Mouse (Mus musculus) megakaryocyte, embryonic 14.5 days (primary cell): Measurements from ENCODE around the gene Abca6.

Experiments used
- FLI1 ChIP-seq: IDR thresholded peaks from 2 replicates; pipeline ENCODE4 v1.6.1; 2012; ENCODE audit warnings: low read length, inconsistent platforms, mixed read lengths
- GATA1 ChIP-seq: IDR thresholded peaks from 3 replicates; pipeline ENCODE4 v1.6.1; 2012; ENCODE audit warnings: mixed read lengths, low read length, inconsistent platforms, borderline replicate concordance

DNA sequence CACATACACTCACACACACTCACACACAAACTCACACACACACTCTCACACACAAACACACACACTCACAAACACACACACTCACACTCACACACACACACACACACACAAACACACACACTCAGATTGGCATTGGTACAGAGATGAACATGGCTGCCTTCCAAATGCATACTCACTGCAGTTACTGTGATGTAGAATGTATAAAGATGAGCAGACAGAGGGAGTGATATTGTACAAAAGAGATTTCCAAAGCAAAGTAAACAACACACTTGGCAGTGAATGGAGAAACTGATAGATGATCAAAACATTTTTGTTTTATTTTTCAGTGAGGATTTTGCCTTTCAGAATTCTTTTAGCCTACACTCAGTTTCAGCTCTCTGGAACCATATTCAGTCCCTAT lies 34.5 kb downstream of the Abca6 start:
- TF ChIP-seq GATA1, result no peak
- no peak for TF ChIP-seq FLI1
